Mouse (Mus musculus): ENCODE measurements around the gene Ptpn12. TPM values are rescaled to one million over a fixed set of nuclear protein-coding genes. Genes with fewer than 3 reads are reported as not detected.

Gene Ptpn12
- total RNA-seq, 2 experiments from 2014 or later = 38.5 to 42.9 TPM

Other genes starting within 250 kb of the Ptpn12 start
- 10 to 100 TPM; 70.3 to 82.1 TPM for gene Phtf2, start 173.8 kb downstream of the Ptpn12 start, total RNA-seq (2021)
- 10 to 100 TPM; 22.0 to 22.3 TPM for gene Tmem60, start 173.7 kb downstream of the Ptpn12 start, total RNA-seq (2021)
- gene Rsbn1l, start 99.5 kb downstream of the Ptpn12 start, total RNA-seq (2021) = 10 to 100 TPM; 14.2 to 16.3 TPM
- gene Gsap, start 130.3 kb upstream of the Ptpn12 start, total RNA-seq (2021) = 1 to 10 TPM; 4.7 to 4.9 TPM

Measured in heart, postnatal 14 days (tissue).